Mouse (Mus musculus) lung, adult 2 months (tissue): ENCODE data around the gene Gosr2. TPM values are rescaled to one million over a fixed set of nuclear protein-coding genes. Genes with fewer than 3 reads are reported as not detected.

Experiments
- DNase-seq: peaks from one replicate; pipeline ENCODE4 v3.0.0; 2022
- H3K4me1 ChIP-seq: fragments of 200-500 bp; 2 replicates; pipeline ENCODE4 v1.6.1; 2011; ENCODE audit warnings: low read length; ENCODE audit not compliant: control insufficient read depth, insufficient read depth
- H3K4me3 ChIP-seq: fragments of 200-500 bp; replicated peaks from 2 replicates; pipeline ENCODE3; 2011; ENCODE audit warnings: low read depth, mild to moderate bottlenecking, control low read depth, low read length; ENCODE audit errors: extremely low read depth
- CTCF ChIP-seq: fragments of 200-500 bp; IDR thresholded peaks from 2 replicates; pipeline ENCODE4 v1.5.1; 2011; ENCODE audit warnings: mild to moderate bottlenecking, low read length, control low read depth; ENCODE audit not compliant: insufficient read depth
- POLR2A ChIP-seq: fragments of 200-500 bp; IDR thresholded peaks from 2 replicates; pipeline ENCODE4 v1.6.1; 2011; ENCODE audit warnings: low read depth, mild to moderate bottlenecking, control low read depth, low read length, borderline replicate concordance; ENCODE audit errors: extremely low read depth
- WGBS: fragments of 180-500 bp; shearing (Covaris S2); methylation state at CpG from one replicate; pipeline ENCODE4 v1.1.7; 2018; 5-methylcytosine and 5-hydroxymethylcytosine counted together
- polyA plus RNA-seq: library from polyadenylated mRNA; depleted of rRNA; stranded (reverse); fragments of >200 nt; gene quantifications from 2 replicates; pipeline ENCODE4 v1.2.3, GENCODE M21; 2012

The Gosr2 gene
- polyA plus RNA-seq, 1 experiment, result 78.2 TPM

- 48% methylated on average over 10 of the region's 10 CpGs for WGBS
- Histone ChIP-seq H3K4me3 (no peak overlapping the region), H3K4me1 (peaks cover 3% of the 10 kb centered on the region; the same call in 1 of the 2 replicates)
- TF ChIP-seq POLR2A, result no peak
- TF ChIP-seq CTCF, result no peak
- DNase-seq, result no peak
Measured at GRCm38 (mm10) chr11:103653359-103653965, 44.2 kb downstream of the Gosr2 start.

DNA sequence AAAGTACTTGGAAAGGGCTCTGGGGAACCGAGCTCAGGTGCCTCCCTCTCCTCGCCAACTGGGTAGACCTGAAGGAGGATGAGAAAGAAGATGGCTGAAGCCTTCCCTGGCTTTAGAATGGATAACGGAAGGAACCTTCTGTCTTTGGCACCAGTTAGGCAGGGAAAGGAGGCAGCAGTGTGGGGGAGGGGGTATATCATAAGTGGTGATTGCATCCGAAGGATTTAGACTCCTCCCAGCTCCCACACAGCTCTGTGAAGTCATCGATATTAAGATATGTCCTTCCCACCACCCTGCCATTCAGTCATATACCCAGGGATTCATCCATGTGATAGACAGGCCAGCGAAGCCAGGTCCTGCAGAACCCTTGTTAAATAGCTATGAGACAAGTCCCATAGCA is 46.3 kb downstream of the Gosr2 start:
- no peak for DNase-seq
- 77% methylated on average over 6 of the region's 6 CpGs for WGBS
- peaks cover 3% of the 10 kb centered on the region; the same call in 1 of the 2 replicates for H3K4me1 ChIP-seq
- no peak for TF ChIP-seq CTCF
- TF ChIP-seq POLR2A, result no peak
- no peak overlapping the region for H3K4me3 ChIP-seq

DNA sequence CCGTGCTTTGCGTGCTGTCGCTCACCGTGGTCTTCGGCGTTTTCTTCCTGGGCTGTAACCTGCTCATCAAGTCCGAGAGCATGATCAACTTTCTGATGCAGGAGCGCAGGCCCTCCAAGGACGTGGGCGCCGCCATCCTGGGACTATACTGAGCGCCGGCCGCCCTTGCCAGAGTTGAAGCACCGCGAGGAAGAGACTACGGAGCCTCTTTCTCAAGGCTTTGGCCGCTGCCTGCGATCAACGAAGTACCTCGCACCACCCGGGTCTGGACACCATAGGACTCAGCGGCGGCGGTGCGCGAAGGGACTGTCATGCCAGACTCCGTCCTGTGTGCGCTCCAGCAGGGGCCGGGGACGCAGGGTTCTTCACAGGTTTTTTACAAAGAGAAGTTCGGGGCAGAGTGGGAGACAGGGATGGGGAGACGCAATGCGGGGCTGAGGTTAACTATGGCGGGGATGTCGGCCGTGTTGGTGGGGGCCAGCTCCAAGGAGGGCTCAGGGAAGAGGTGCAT is 47.7 kb downstream of the Gosr2 start:
- WGBS, result 4% methylated on average over 37 of the region's 37 CpGs
- no peak for DNase-seq
- Histone ChIP-seq H3K4me3 (peak overlapping the region; percentile 39), H3K4me1 (peaks cover 3% of the 10 kb centered on the region; the same call in 1 of the 2 replicates)
- TF ChIP-seq POLR2A (no peak), CTCF (no peak)

GRCm38 (mm10) chr11:103649301-103649982 is 48.3 kb downstream of the Gosr2 start, which contains the start of gene Rprml:
Gene Rprml, plus strand, starts transcription at chr11:103649570.
- 1% methylated on average over 71 of the region's 71 CpGs for WGBS
- peak within 1 kb of the TSS; percentile 39 for H3K4me3 ChIP-seq
- TF ChIP-seq POLR2A (no peak), CTCF (no peak)
- DNase-seq, result no peak
- H3K4me1 ChIP-seq, result peaks cover 3% of the 10 kb centered on the region; the same call in 1 of the 2 replicates

- no peak for TF ChIP-seq CTCF
- TF ChIP-seq POLR2A, result no peak
- WGBS, result 26% methylated on average over 7 of the region's 7 CpGs
- no peak overlapping the region for H3K4me3 ChIP-seq
- DNase-seq, result no peak
- peaks cover 3% of the 10 kb centered on the region; the same call in 1 of the 2 replicates for H3K4me1 ChIP-seq
Measured at GRCm38 (mm10) chr11:103648656-103649055, 49.0 kb downstream of the Gosr2 start.

- H3K4me1 ChIP-seq, result peaks cover 3% of the 10 kb centered on the region; the same call in 1 of the 2 replicates
- TF ChIP-seq POLR2A, result no peak
- TF ChIP-seq CTCF, result no peak
- WGBS, result 14% methylated on average over 11 of the region's 11 CpGs
- H3K4me3 ChIP-seq, result no peak overlapping the region
- no peak for DNase-seq
Measured at GRCm38 (mm10) chr11:103647921-103648620, 49.6 kb downstream of the Gosr2 start.

- peaks cover 3% of the 10 kb centered on the region; the same call in 1 of the 2 replicates for H3K4me1 ChIP-seq
- H3K4me3 ChIP-seq, result no peak overlapping the region
- TF ChIP-seq CTCF, result no peak
- TF ChIP-seq POLR2A, result no peak
- no peak for DNase-seq
- 80% methylated on average over 6 of the region's 6 CpGs for WGBS
Measured at GRCm38 (mm10) chr11:103646301-103646700, 51.4 kb downstream of the Gosr2 start.

GRCm38 (mm10) chr11:103645731-103646130 is 52.0 kb downstream of the Gosr2 start:
- no peak for DNase-seq
- H3K4me3 ChIP-seq, result no peak overlapping the region
- 34% methylated on average over 8 of the region's 8 CpGs for WGBS
- TF ChIP-seq CTCF (no peak), POLR2A (no peak)
- peaks cover 3% of the 10 kb centered on the region; the same call in 1 of the 2 replicates for H3K4me1 ChIP-seq

DNA sequence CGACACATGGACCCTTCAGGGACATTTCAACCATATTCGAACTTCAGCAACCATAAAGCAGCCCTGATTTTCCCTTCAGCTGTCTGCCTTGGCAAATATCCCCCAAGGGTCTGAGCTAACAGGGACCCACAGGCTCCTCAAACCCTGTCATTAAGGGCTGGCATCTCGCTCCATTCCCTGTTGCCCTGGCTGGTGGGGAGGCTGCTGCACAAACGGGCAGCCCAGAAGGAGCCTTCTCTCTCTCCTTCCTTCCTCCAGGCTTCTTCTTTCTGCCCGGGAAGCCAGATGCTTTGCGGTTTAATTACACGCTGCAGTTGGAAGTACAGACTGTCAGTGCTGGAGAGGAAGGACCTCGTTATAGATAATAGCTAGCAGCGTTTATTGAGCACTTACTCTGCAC is 54.5 kb downstream of the Gosr2 start:
- Histone ChIP-seq H3K4me3 (no peak overlapping the region), H3K4me1 (no peaks in the 10 kb centered on the region)
- DNase-seq, result no peak
- no peak for TF ChIP-seq CTCF
- TF ChIP-seq POLR2A, result no peak
- WGBS, result 70% methylated on average over 9 of the region's 9 CpGs
